In genomic region chr2:103450267-103450666, GRCm38 (mm10) we compare ENCODE assay signal across 33 mouse cellular contexts. TPM values are rescaled to one million over a fixed set of nuclear protein-coding genes. Genes with fewer than 3 reads are reported as not detected.
"Had no signal": no experiment of that assay in that cellular context is flagged by ENCODE, and none has a peak within 500 bp of the region (broad histone marks: within the 10 kb centered on the region; RNA-seq: fewer than 3 reads in every experiment).

No protein-coding gene starts in this region.

- H3K27me3 ChIP-seq: limb, embryonic 12.5 days; limb, embryonic 15.5 days; lung, embryonic 15.5 days; midbrain, embryonic 12.5 days; midbrain, embryonic 15.5 days; neural tube, embryonic 12.5 days had no signal

- H3K9ac ChIP-seq: limb, embryonic 12.5 days; limb, embryonic 13.5 days; limb, embryonic 15.5 days; liver, embryonic 13.5 days; liver, embryonic 14.5 days; liver, embryonic 15.5 days; lung, embryonic 14.5 days; lung, embryonic 15.5 days; midbrain, embryonic 12.5 days; midbrain, embryonic 15.5 days; neural tube, embryonic 12.5 days had no signal

- H3K4me1 ChIP-seq: limb, embryonic 12.5 days; limb, embryonic 15.5 days; liver, embryonic 13.5 days; liver, embryonic 15.5 days; megakaryocyte, embryonic 14.5 days; midbrain, embryonic 12.5 days; midbrain, embryonic 15.5 days had no signal

- H3K4me3 ChIP-seq: left cerebral cortex, adult 2 months; limb, embryonic 10.5 days; limb, embryonic 12.5 days; limb, embryonic 13.5 days; limb, embryonic 15.5 days; liver, embryonic 13.5 days; liver, embryonic 15.5 days; lung, embryonic 15.5 days; megakaryocyte, embryonic 14.5 days; midbrain, embryonic 10.5 days; midbrain, embryonic 12.5 days; midbrain, embryonic 15.5 days; myocyte; neural tube, embryonic 12.5 days had no signal

- DNase-seq: layer of hippocampus, postnatal 36 days; left cerebral cortex, postnatal 4 days; liver, embryonic 13.5 days; lung, adult 18-20 months; lung, adult 2 months; lung, embryonic 14.5 days; lung, postnatal 10 days; lung, postnatal 14 days; lung, postnatal 36 days; lung, postnatal 4 days; midbrain, embryonic 14.5 days had no signal

- H3K4me2 ChIP-seq: limb, embryonic 12.5 days; limb, embryonic 13.5 days; limb, embryonic 15.5 days; liver, embryonic 11.5 days; liver, embryonic 13.5 days; liver, embryonic 15.5 days; lung, embryonic 14.5 days; lung, embryonic 15.5 days; midbrain, embryonic 12.5 days; midbrain, embryonic 15.5 days; neural tube, embryonic 12.5 days had no signal

- H3K9me3 ChIP-seq: limb, embryonic 10.5 days; limb, embryonic 12.5 days; limb, embryonic 13.5 days; limb, embryonic 15.5 days; liver, embryonic 13.5 days; liver, embryonic 15.5 days; lung, embryonic 15.5 days; megakaryocyte, embryonic 14.5 days; midbrain, embryonic 10.5 days; midbrain, embryonic 12.5 days; midbrain, embryonic 15.5 days; neural tube, embryonic 12.5 days had no signal

- H3K27ac ChIP-seq: left cerebral cortex, adult 2 months; limb, embryonic 10.5 days; limb, embryonic 12.5 days; limb, embryonic 13.5 days; limb, embryonic 15.5 days; liver, embryonic 13.5 days; liver, embryonic 14.5 days; liver, embryonic 15.5 days; lung, embryonic 15.5 days; macrophage; midbrain, embryonic 10.5 days; midbrain, embryonic 12.5 days; midbrain, embryonic 15.5 days; neural tube, embryonic 12.5 days had no signal

- ATAC-seq: midbrain, embryonic 15.5 days; midbrain, embryonic 16.5 days had no signal

RNA-seq across cellular contexts. Expression of gene Elf5, which starts 38.8 kb away (rescaled TPM):
- total RNA-seq: megakaryocyte progenitor cell, adult 5-6 weeks; megakaryocyte-erythroid progenitor cell, adult 5-6 weeks; monocyte, adult 5-6 weeks had no signal
- polyA plus RNA-seq: limb, embryonic 12.5 days; liver, embryonic 11.5 days; macrophage; midbrain, embryonic 10.5 days; midbrain, embryonic 14.5 days; midbrain, embryonic 15.5 days; midbrain, embryonic 16.5 days; midbrain, postnatal 0 days; myocyte; neural tube, embryonic 11.5 days; neural tube, embryonic 12.5 days had no signal
